Mouse (Mus musculus) MEL-GATA-1-ER (cell line): ENCODE measurements around the gene Zbtb7b.

Experiments used
- DNase-seq: peaks from one replicate; pipeline ENCODE4 v3.0.0-alpha.2; 2012; ENCODE audit warnings: low read depth; ENCODE audit errors: extremely low read depth

Gene Zbtb7b

GRCm38 (mm10) chr3:89418861-89419250, 24.3 kb upstream of the Zbtb7b start:
- no peak for DNase-seq

GRCm38 (mm10) chr3:89418170-89418860, 23.7 kb upstream of the Zbtb7b start, which contains the start of the genes Cks1b and Shc1:
Gene Cks1b, minus strand, starts transcription at chr3:89418383.
Gene Shc1, plus strand, starts transcription at chr3:89418443.
- DNase-seq: peak; percentile 100

- peak; percentile 78 for DNase-seq
These were observed 23.2 kb upstream of the Zbtb7b start for GRCm38 (mm10) chr3:89417840-89418169.

GRCm38 (mm10) chr3:89417131-89417530, 22.6 kb upstream of the Zbtb7b start:
- DNase-seq: no peak

- no peak for DNase-seq
These were observed 21.6 kb upstream of the Zbtb7b start for GRCm38 (mm10) chr3:89416158-89416557.

GRCm38 (mm10) chr3:89411490-89412393, 17.2 kb upstream of the Zbtb7b start, which contains the start of gene Flad1:
Gene Flad1, minus strand, starts transcription at chr3:89411870.
- DNase-seq: peak; percentile 100

GRCm38 (mm10) chr3:89410864-89411263, 16.3 kb upstream of the Zbtb7b start:
- no peak for DNase-seq

- no peak for DNase-seq
These were observed 15.1 kb upstream of the Zbtb7b start for GRCm38 (mm10) chr3:89409701-89410100.

GRCm38 (mm10) chr3:89408448-89408847, 13.9 kb upstream of the Zbtb7b start:
- no peak for DNase-seq

- no peak for DNase-seq
These were observed 12.3 kb upstream of the Zbtb7b start for GRCm38 (mm10) chr3:89406887-89407286.

GRCm38 (mm10) chr3:89402693-89403092, 8.1 kb upstream of the Zbtb7b start, which contains the start of gene Lenep:
Gene Lenep, minus strand, starts transcription at chr3:89402793.
- no peak for DNase-seq

- no peak for DNase-seq
These were observed 6.8 kb upstream of the Zbtb7b start for GRCm38 (mm10) chr3:89401329-89401728.

GRCm38 (mm10) chr3:89396654-89397005, 2.1 kb upstream of the Zbtb7b start:
- no peak for DNase-seq

GRCm38 (mm10) chr3:89395806-89396653, 1.5 kb upstream of the Zbtb7b start:
- peak; percentile 77 for DNase-seq

GRCm38 (mm10) chr3:89395419-89395805, 836 bp upstream of the Zbtb7b start:
- DNase-seq: no peak

- peak; percentile 85 for DNase-seq
These were observed 299 bp upstream of the Zbtb7b start for GRCm38 (mm10) chr3:89394894-89395256.

GRCm38 (mm10) chr3:89393605-89394004, 971 bp downstream of the Zbtb7b start:
- peak; percentile 95 for DNase-seq

GRCm38 (mm10) chr3:89392871-89393311, 1.7 kb downstream of the Zbtb7b start:
- DNase-seq: no peak

GRCm38 (mm10) chr3:89391663-89392511, 2.7 kb downstream of the Zbtb7b start:
- no peak for DNase-seq
